Mouse (Mus musculus): Measurements from ENCODE around the gene Mall. TPM values are rescaled to one million over a fixed set of nuclear protein-coding genes. Genes with fewer than 3 reads are reported as not detected.

The Mall gene
- polyA plus RNA-seq, 1 experiment from 2014 or later: 1.5 TPM

DNA sequence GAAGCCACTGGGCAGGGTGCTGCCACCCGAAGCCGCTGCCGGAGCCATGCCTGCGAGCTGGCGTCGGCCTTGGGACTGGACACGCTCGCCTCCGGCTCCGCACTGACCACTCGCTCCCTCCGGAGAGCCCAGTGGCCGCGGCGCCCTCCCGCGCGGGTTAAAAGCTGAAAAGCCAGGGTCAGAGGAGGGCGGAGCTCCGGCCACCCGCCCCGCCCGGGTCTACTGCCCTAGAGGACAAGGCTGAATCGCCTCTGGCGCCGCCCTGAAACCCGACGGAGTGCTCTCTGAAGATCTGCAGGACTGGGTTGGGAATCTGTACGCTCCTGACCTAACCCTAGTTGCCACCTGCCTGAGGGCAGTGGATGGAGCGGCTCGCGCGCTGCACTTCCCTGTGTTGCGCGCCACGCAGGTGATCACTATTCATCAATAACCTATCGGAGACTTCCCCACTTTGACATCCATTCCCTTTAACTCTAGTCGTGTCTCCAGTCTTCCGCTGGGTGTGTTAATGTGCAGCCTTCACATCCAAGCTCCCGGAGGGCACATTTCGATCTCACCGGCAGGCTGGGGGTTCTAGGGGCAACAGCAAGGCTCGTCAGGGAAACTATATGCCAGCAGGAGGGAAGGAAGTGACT, 73.5 kb downstream of the Mall start, which contains the start of gene Mal:
TSS of gene Mal (minus strand) at position 610 of the 635 bp plus-strand sequence.
- no peak for ATAC-seq (ENCODE audit: low read depth)
- peak within 1 kb of the TSS; percentile 56 for H3K9ac ChIP-seq
- H3K4me3 ChIP-seq: peak within 1 kb of the TSS; percentile 45
- H3K4me1 ChIP-seq (replicated peaks): peaks cover 13% of the 10 kb centered on the region
- H3K27ac ChIP-seq (replicated peaks): no peak within 1 kb of the TSS
- under 1% methylated on average over 43 of the region's 43 CpGs for WGBS
- H3K9me3 ChIP-seq: no peaks in the 10 kb centered on the region
- H3K4me2 ChIP-seq: peak within 1 kb of the TSS; percentile 74
- H3K27me3 ChIP-seq: peaks cover 64% of the 10 kb centered on the region
- H3K36me3 ChIP-seq: no peaks in the 10 kb centered on the region

GRCm38 (mm10) chr2:127655419-127655818, 74.3 kb downstream of the Mall start:
- H3K36me3 ChIP-seq: no peaks in the 10 kb centered on the region
- 5% methylated on average over 9 of the region's 9 CpGs for WGBS
- peak overlapping the region; percentile 74 for H3K4me2 ChIP-seq
- peaks cover 13% of the 10 kb centered on the region for H3K4me1 ChIP-seq (replicated peaks)
- H3K27ac ChIP-seq (replicated peaks): no peak overlapping the region
- peaks cover 64% of the 10 kb centered on the region for H3K27me3 ChIP-seq
- H3K4me3 ChIP-seq: peak overlapping the region; percentile 45
- H3K9me3 ChIP-seq: no peaks in the 10 kb centered on the region
- ATAC-seq (ENCODE audit: low read depth): no peak
- no peak overlapping the region for H3K9ac ChIP-seq

DNA sequence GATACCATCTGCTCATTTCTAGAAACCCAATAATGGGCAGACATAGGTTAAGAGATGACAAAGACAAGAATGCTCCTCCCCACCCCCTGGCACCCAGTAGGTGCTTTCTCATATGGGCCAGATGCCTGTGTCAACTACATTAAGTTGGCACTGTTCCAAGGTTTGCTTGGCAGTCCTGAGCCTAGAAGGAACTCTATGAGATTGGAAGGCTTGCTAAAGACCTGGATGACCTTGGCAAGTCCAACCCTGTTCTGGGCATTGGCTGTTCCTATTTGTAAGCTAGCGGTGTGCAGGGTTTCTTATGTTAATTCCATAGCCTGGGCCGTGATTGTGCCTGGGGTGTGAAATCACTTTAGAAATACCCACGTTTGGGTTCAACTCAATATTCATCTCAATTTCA, 74.9 kb downstream of the Mall start:
- H3K4me3 ChIP-seq: no peak overlapping the region
- H3K36me3 ChIP-seq: no peaks in the 10 kb centered on the region
- peaks cover 13% of the 10 kb centered on the region for H3K4me1 ChIP-seq (replicated peaks)
- no peaks in the 10 kb centered on the region for H3K9me3 ChIP-seq
- no peak overlapping the region for H3K27ac ChIP-seq (replicated peaks)
- no peak overlapping the region for H3K4me2 ChIP-seq
- peaks cover 64% of the 10 kb centered on the region for H3K27me3 ChIP-seq
- WGBS: 59% methylated on average over 3 of the region's 3 CpGs
- ATAC-seq (ENCODE audit: low read depth): no peak
- no peak overlapping the region for H3K9ac ChIP-seq

Other genes starting within 250 kb of the Mall start
- gene Kcnip3, start 207.8 kb downstream of the Mall start, polyA plus RNA-seq (2015; fragmentation: Nextera tagmentation; extraction: Ambion mirVana): 3.1 and 3.9 TPM in 2 replicates
- not detected in 2 replicates for gene Prom2, start 188.5 kb downstream of the Mall start, polyA plus RNA-seq (2015; fragmentation: Nextera tagmentation; extraction: Ambion mirVana)
- 8.3 and 9.5 TPM in 2 replicates for gene Zfp661, start 142.8 kb downstream of the Mall start, polyA plus RNA-seq (2015; fragmentation: Nextera tagmentation; extraction: Ambion mirVana)
- gene Mrps5, start 142.7 kb downstream of the Mall start, polyA plus RNA-seq (2015; fragmentation: Nextera tagmentation; extraction: Ambion mirVana): 126 and 131 TPM in 2 replicates
- gene Mal, start 73.2 kb downstream of the Mall start, polyA plus RNA-seq (2015; fragmentation: Nextera tagmentation; extraction: Ambion mirVana): 3.9 and 4.3 TPM in 2 replicates
- gene Nphp1, start 59.0 kb upstream of the Mall start, polyA plus RNA-seq (2015; fragmentation: Nextera tagmentation; extraction: Ambion mirVana): 14.5 and 15.0 TPM in 2 replicates
- gene Mtln, start 62.6 kb upstream of the Mall start, polyA plus RNA-seq (2015; fragmentation: Nextera tagmentation; extraction: Ambion mirVana): 31.9 and 38.3 TPM in 2 replicates
- 9.3 and 13.0 TPM in 2 replicates for gene Bub1, start 101.9 kb upstream of the Mall start, polyA plus RNA-seq (2015; fragmentation: Nextera tagmentation; extraction: Ambion mirVana)
- 0.20 TPM in 1 of 2 replicates, not detected in the other for gene Acoxl, start 108.9 kb upstream of the Mall start, polyA plus RNA-seq (2015; fragmentation: Nextera tagmentation; extraction: Ambion mirVana)